Comparison of ENCODE assay signal across 9 mouse cellular contexts in the genomic region with DNA sequence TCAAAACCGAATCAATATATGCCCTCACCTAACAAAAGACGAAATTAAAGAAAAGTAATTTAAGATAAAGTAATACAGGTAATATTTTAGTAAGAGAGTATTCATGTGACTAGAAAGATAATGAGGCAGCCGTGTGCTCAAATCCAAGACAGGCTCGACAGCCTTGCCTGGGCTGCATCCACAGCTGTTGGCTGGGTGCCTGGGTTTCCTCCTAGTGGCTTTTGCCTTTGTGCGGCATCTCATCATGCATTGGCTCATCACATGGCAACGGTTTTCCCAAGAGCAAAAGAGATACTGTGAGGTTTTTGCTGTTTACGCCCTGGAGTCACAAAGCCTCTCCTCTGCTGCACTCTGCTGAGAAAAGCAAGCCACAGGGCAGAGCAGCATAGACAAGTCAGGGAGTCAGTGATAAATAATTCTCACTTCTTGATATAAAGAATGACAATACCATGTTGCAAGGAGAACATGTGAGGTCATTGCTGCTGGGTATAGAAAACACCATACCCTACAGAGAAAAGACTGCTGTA.
DNase-seq lines count a peak whose midpoint lies in the region; ATAC-seq and TF ChIP-seq lines count a peak whose summit lies in the region.
"Had no signal": no experiment of that assay in that cellular context is flagged by ENCODE, and none has a peak within 500 bp of the region (broad histone marks: within the 10 kb centered on the region; RNA-seq: fewer than 3 reads in every experiment).

No protein-coding gene starts in this region.

- no peaks in the 10 kb centered on the region for H3K9me3 ChIP-seq in hindbrain, postnatal 0 days (ENCODE audit: low read length)
- H3K9me3 ChIP-seq: limb, embryonic 10.5 days had no signal

- H3K4me2 ChIP-seq in hindbrain, postnatal 0 days (ENCODE audit: low read depth, low read length): no peak overlapping the region

- ATAC-seq in hindbrain, postnatal 0 days: peak; percentile 88
- ATAC-seq in erythroblast, adult 5-6 weeks (replicated peaks; ENCODE audit: low FRiP score, poor library complexity, severe bottlenecking): no peak

- H3K36me3 ChIP-seq in hindbrain, postnatal 0 days (ENCODE audit: insufficient read depth, low read length): no peaks in the 10 kb centered on the region
- H3K36me3 ChIP-seq: limb, embryonic 10.5 days had no signal

- TF ChIP-seq CTCF in layer of hippocampus, adult 2 months (conservative IDR thresholded peaks at IDR 0.05): no peak
- TF ChIP-seq CTCF in brain, embryonic 14.5 days (IDR thresholded peaks at IDR 0.05; ENCODE audit: borderline replicate concordance, extremely low read depth, insufficient read depth, insufficient read length): no peak
- TF ChIP-seq CTCF in hindbrain, postnatal 0 days (IDR thresholded peaks at IDR 0.05; ENCODE audit: low read depth): peak; percentile 15; the same call in 1 of the 2 replicates

- peak; percentile 26 for DNase-seq in layer of hippocampus, adult 11-12 months (ENCODE audit: low spot score)
- DNase-seq in layer of hippocampus, adult 2 months (ENCODE audit: low spot score in 2 of 2): no peak
- DNase-seq in adrenal gland, adult 8-10 months: peak; percentile 7
- DNase-seq in brain, embryonic 14.5 days (ENCODE audit: low read depth): peak; percentile 82
- DNase-seq in hindbrain, postnatal 0 days (ENCODE audit: low spot score): peak; percentile 87
- no peak for DNase-seq in spleen, postnatal 4 days (ENCODE audit: low spot score in 2 of 2)
- DNase-seq: lung, postnatal 10 days had no signal

- H3K27ac ChIP-seq in layer of hippocampus, adult 2 months: no peak overlapping the region
- H3K27ac ChIP-seq in hindbrain, postnatal 0 days: no peak overlapping the region
- H3K27ac ChIP-seq: limb, embryonic 10.5 days had no signal

- H3K4me3 ChIP-seq in layer of hippocampus, adult 2 months: no peak overlapping the region
- H3K4me3 ChIP-seq in hindbrain, postnatal 0 days (ENCODE audit: low read length): no peak overlapping the region
- H3K4me3 ChIP-seq: limb, embryonic 10.5 days had no signal

- no peaks in the 10 kb centered on the region for H3K4me1 ChIP-seq in hindbrain, postnatal 0 days (ENCODE audit: insufficient read depth, low read length)
- H3K4me1 ChIP-seq: limb, embryonic 10.5 days had no signal

- no peak for TF ChIP-seq POLR2A in brain, embryonic 14.5 days (IDR thresholded peaks at IDR 0.05; ENCODE audit: borderline replicate concordance, extremely low read depth, insufficient read depth, insufficient read length, poor library complexity, severe bottlenecking)

- WGBS in hindbrain, postnatal 0 days: 40% methylated on average over 7 of the region's 7 CpGs

- H3K27me3 ChIP-seq in hindbrain, postnatal 0 days (ENCODE audit: insufficient read depth, low read length): no peaks in the 10 kb centered on the region

- no peak overlapping the region for H3K9ac ChIP-seq in hindbrain, postnatal 0 days (replicated peaks; ENCODE audit: low read length)

Comparison
In these comparisons a context has a peak if more than half of its experiments do, and no peak if none do; other contexts are left out.
1. DNase-seq: peak in layer of hippocampus, adult 11-12 months (single experiment), adrenal gland, adult 8-10 months (single experiment), brain, embryonic 14.5 days (single experiment) and hindbrain, postnatal 0 days (single experiment); none in layer of hippocampus, adult 2 months (0 of 2) and spleen, postnatal 4 days (0 of 2).